Mouse (Mus musculus): ENCODE results near the gene Col8a1. TPM values are rescaled to one million over a fixed set of nuclear protein-coding genes. Genes with fewer than 3 reads are reported as not detected.

Gene Col8a1
- 1 to 10 TPM; 2.3 to 3.3 TPM for total RNA-seq (2021)

GRCm38 (mm10) chr16:57754526-57755125 is at the start of gene Col8a1:
Gene Col8a1, minus strand, starts transcription at chr16:57754737.
- DNase-seq (ENCODE audit: low spot score in 2 of 2) = peak; percentile 13 to 20
- intact Hi-C loops (cut with DNase I) = loop anchor here (10.0 kb wide), 1 partner anchor 120 kb away; no protein-coding TSS in a partner anchor

- intact Hi-C loops (cut with DNase I) = no loop called here
Measured at GRCm38 (mm10) chr16:57801886-57802285, 47.3 kb upstream of the Col8a1 start.

GRCm38 (mm10) chr16:57796321-57796720 is 41.8 kb upstream of the Col8a1 start:
- intact Hi-C loops (cut with DNase I) = no loop called here
- DNase-seq (ENCODE audit: low spot score in 2 of 2) = no peak

More at GRCm38 (mm10) chr16:57801886-57802285, 47.3 kb upstream of the Col8a1 start:
- DNase-seq (ENCODE audit: low spot score in 2 of 2) = no peak

- intact Hi-C loops (cut with DNase I) = no loop called here
Measured at GRCm38 (mm10) chr16:57779011-57779410, 24.5 kb upstream of the Col8a1 start.

DNA sequence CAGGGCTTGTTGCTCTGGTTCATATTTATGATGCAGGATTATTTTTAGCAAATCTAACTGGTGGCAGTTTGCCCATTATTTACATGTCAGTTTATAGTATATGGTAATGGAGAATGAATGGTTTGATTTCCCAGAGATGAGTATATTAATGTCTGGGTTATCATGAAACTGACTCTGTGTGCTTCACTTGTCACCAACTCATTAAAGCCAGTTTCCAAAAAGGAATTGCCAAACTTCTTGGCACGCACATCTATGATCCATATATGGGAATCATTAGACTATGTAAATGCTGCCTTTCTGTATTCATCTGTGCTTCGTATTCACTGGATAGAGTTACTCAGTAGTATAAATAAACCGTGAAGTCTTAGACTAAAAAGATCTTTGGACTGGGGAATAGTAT is 11.1 kb upstream of the Col8a1 start:
- intact Hi-C loops (cut with DNase I) = no loop called here

More at GRCm38 (mm10) chr16:57779011-57779410, 24.5 kb upstream of the Col8a1 start:
- no peak for DNase-seq (ENCODE audit: low spot score in 2 of 2)

DNA sequence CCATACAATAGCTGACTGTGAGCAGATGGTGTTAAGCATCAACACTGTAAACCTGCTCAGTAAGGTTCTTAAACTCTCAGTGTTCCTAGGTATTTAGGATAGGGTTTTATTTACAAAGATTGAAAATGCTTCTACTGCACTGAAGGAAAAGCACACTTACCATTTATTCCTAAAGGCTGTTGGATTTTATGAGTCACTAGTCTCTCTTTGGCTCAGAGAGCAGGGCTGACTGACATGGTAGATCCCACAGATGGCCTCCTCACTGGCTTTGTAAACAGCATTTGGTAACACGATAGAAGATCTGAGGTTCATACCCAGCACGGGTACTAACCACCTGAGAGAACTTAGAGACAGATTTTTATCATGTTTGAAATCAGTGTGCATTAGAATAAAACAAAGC is 5.3 kb upstream of the Col8a1 start:
- no peak for DNase-seq (ENCODE audit: low spot score in 2 of 2)
- intact Hi-C loops (cut with DNase I) = loop anchor here (10.0 kb wide), 1 partner anchor 115 kb away; no protein-coding TSS in a partner anchor

More for the DNA sequence above, 11.1 kb upstream of the Col8a1 start:
- peak in 1 of 2 experiments; percentile 38 for DNase-seq (ENCODE audit: low spot score in 2 of 2)

- DNase-seq (ENCODE audit: low spot score in 2 of 2) = peak in 1 of 2 experiments; percentile 40
- intact Hi-C loops (cut with DNase I) = loop anchor here (10.0 kb wide), 1 partner anchor 119 kb away; no protein-coding TSS in a partner anchor
Measured at GRCm38 (mm10) chr16:57755708-57756107, 1.2 kb upstream of the Col8a1 start.

DNA sequence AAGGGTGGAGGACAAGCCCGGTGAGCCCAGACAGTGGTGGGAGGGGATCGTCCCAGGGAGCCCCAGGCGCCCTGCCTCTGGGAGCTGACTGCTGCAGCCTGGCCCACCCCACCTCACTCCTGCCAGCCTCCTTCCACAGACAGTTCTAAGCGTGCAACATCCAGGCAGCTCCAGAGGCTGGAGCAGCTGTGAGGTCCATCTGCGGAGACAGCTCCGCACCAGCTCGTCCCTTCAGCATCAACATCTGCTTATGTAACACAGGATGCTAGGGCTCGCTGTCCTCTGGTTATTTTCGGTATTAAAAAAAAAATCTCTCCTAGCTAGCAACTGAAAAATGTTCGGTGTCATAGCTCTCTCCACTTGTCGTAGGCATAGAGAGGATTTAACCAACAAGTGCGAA is 704 bp upstream of the Col8a1 start:
- DNase-seq (ENCODE audit: low spot score in 2 of 2) = peak; percentile 56 to 73
- intact Hi-C loops (cut with DNase I) = loop anchor here (10.0 kb wide), 1 partner anchor 120 kb away; no protein-coding TSS in a partner anchor

DNA sequence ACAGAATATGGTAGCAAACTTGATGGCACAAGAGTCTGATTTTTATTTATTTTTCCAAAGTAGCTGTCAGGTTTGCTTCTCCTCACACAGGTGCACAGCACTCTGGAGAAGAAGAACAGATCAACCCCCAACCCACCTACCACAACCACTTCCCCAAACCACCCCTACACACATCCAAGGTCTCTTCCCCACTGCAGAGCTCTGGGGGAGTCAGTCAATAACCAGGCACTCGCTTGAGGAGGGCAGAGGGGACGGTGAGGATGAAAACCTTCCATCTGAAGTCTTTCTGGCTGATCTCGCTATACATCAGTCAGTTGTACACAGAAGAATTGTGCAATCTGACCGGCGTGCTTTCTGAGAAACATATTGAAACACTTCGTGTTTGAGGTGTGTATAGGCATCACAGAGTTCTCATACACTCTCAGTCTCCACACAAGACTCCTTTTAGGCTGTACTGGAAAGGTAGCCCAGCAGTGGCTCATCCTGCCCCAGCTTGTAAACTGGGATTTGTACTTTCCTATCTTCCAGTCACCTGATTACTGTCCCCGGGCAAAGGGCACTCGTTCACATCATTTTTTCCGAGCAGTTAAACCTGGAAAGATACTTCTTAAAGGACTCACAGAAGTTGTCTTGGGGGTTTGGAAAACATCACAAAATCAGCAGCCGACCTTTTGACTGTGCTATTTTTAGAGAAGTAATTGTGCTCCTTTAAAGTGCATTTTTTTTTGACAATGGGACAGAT is 827 bp downstream of the Col8a1 start:
- intact Hi-C loops (cut with DNase I) = loop anchor here (10.0 kb wide), 1 partner anchor 121 kb away; no protein-coding TSS in a partner anchor
- no peak for DNase-seq (ENCODE audit: low spot score in 2 of 2)

DNA sequence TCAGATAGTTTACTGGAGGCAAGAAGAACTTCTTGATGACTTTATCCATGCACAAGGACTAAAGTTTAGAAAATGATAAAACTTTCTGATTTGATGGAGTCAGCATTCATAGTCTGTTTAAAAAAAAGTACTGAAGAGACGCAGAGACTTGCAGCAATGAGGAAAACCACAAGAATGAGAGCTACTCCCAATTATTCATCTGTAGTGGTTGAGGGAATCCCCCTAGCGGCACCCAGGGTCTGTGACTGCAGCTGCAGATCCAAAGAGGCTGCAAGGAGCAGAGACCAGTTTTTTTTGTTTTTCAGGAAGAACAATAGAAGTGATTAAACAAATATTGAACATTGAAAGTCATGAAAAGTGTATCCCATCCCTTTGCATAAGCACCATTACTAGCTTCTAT is 4.0 kb downstream of the Col8a1 start:
- no peak for DNase-seq (ENCODE audit: low spot score in 2 of 2)
- intact Hi-C loops (cut with DNase I) = loop anchor here (10.0 kb wide), 1 partner anchor 124 kb away; no protein-coding TSS in a partner anchor

DNA sequence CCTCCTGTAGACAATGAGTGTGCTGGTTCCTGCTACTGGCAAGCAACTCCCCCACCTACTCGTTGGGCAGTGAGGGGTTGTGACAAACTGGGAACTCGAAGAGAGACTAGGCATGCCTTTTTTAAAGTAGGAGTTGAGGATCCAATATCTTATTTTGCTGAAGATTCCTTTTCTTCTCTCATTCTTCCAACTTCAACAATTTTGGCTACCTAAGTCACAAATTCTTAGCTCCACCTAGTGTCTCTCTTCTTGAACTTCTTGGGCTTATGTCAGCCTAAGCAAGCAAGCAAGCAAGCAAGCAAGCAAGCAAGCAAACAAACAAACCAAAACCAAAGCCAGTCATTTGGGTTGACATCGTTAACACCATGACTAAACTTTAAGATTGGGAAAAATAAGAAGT is 6.4 kb downstream of the Col8a1 start:
- intact Hi-C loops (cut with DNase I) = loop anchor here (5.0 to 10.0 kb wide), 2 partner anchors 76 to 537 kb away; no protein-coding TSS in a partner anchor
- peak in 1 of 2 experiments; percentile 35 for DNase-seq (ENCODE audit: low spot score in 2 of 2)

GRCm38 (mm10) chr16:57747357-57748056 is 7.0 kb downstream of the Col8a1 start:
- intact Hi-C loops (cut with DNase I) = loop anchor here (5.0 to 10.0 kb wide), 2 partner anchors 75 to 537 kb away; no protein-coding TSS in a partner anchor
- DNase-seq (ENCODE audit: low spot score in 2 of 2) = no peak

DNA sequence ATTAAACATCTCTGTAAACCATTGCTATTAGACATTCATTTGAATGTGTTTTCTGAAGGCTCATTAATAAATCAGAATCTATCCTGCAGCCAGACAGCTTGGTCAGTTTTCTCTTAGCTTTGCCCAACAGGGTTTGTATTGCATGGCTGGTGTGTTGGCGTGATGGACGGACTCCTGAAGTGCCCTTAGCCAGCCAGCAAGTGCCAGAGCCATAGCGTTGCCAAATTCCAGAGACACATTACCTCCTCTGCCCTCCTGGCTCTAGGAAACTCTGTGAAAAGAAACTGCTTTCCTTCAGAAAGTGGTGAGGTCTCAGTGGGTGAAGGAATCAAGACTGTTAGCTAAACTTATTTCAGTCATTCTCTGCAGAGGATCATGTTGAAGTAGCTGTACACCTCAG is 14.4 kb downstream of the Col8a1 start:
- DNase-seq (ENCODE audit: low spot score in 2 of 2) = no peak
- intact Hi-C loops (cut with DNase I) = loop anchor here (10.0 kb wide), 1 partner anchor 545 kb away; no protein-coding TSS in a partner anchor

GRCm38 (mm10) chr16:57734942-57735341 is 19.6 kb downstream of the Col8a1 start:
- DNase-seq (ENCODE audit: low spot score in 2 of 2) = no peak
- intact Hi-C loops (cut with DNase I) = no loop called here

GRCm38 (mm10) chr16:57733545-57733944 is 21.0 kb downstream of the Col8a1 start:
- no peak for DNase-seq (ENCODE audit: low spot score in 2 of 2)
- intact Hi-C loops (cut with DNase I) = no loop called here

DNA sequence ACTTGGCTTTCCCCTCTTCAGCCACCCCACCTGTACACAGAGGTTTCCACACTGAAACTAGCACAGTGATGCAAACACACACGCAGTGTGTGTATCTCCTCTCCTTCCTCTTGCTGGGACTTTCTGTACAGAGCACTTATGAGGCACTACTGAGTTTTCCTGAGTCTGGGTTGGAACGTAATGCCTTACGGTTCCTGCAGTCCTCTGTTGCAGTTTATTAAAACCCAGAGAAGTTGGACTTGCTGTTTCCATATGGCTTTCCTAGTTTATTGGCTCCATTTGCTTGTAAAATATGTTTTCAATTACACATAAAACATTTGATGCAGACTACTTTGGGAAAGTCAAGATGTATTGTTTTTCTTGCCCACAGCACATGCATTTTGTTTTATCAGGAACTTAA is 21.4 kb downstream of the Col8a1 start:
- DNase-seq (ENCODE audit: low spot score in 2 of 2) = no peak
- intact Hi-C loops (cut with DNase I) = no loop called here

- intact Hi-C loops (cut with DNase I) = no loop called here
- no peak for DNase-seq (ENCODE audit: low spot score in 2 of 2)
Measured at GRCm38 (mm10) chr16:57724978-57725377, 29.6 kb downstream of the Col8a1 start.

- DNase-seq (ENCODE audit: low spot score in 2 of 2) = no peak
- intact Hi-C loops (cut with DNase I) = no loop called here
Measured at GRCm38 (mm10) chr16:57718982-57719381, 35.6 kb downstream of the Col8a1 start.

DNA sequence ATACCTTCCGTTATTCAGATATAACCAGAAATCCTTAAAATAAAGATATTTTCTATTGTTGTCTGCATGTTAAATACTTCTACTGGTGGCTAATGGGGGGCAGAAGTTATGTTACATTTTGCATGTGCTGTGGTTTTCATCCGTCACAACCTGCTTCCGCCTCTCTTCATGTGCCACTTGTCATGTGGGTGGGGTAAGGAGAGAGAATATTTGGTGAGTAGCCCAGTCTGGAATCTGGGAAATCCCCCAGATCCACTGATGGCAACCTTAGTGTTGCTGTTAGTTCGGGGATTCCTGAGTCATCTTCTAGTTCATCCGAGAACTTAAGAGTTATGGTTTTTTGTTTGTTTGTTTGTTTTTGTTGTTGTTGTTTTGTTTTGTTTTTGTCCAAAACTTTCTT is 55.8 kb downstream of the Col8a1 start:
- DNase-seq (ENCODE audit: low spot score in 2 of 2) = no peak
- intact Hi-C loops (cut with DNase I) = no loop called here

GRCm38 (mm10) chr16:57694694-57695093 is 59.8 kb downstream of the Col8a1 start:
- DNase-seq (ENCODE audit: low spot score in 2 of 2) = no peak
- intact Hi-C loops (cut with DNase I) = no loop called here

Measured in left cerebral cortex, postnatal 25 days (tissue).